Mouse (Mus musculus): ENCODE measurements around the gene Scrn2. TPM values are rescaled to one million over a fixed set of nuclear protein-coding genes. Genes with fewer than 3 reads are reported as not detected.

The Scrn2 gene
- polyA plus RNA-seq, 1 experiment from 2014 or later = 19.4 TPM

- Histone ChIP-seq H3K36me3 (ENCODE audit: control insufficient read depth, insufficient read depth, low read length) (no peaks in the 10 kb centered on the region), H3K27me3 (ENCODE audit: control insufficient read depth, insufficient read depth, low read length) (no peaks in the 10 kb centered on the region), H3K27ac (ENCODE audit: low read depth, low read length) (peak within 1 kb of the TSS; percentile 70), H3K4me1 (replicated peaks; ENCODE audit: control insufficient read depth, insufficient read depth, low read length) (no peaks in the 10 kb centered on the region; the same call in 1 of the 2 replicates), H3K4me2 (replicated peaks; ENCODE audit: low read depth, low read length) (peak within 1 kb of the TSS; percentile 63), H3K9me3 (ENCODE audit: control insufficient read depth, low read length) (no peaks in the 10 kb centered on the region), H3K4me3 (ENCODE audit: low read depth, low read length) (peak within 1 kb of the TSS; percentile 83), H3K9ac (ENCODE audit: low read depth, low read length) (peak within 1 kb of the TSS; percentile 86)
- WGBS = 1% methylated on average over 48 of the region's 48 CpGs
- ATAC-seq (ENCODE audit: low FRiP score) (peak; percentile 91), DNase-seq (ENCODE audit: low spot score) (peak; percentile 99)
Observed at GRCm38 (mm10) chr11:97041022-97041899, 11.5 kb downstream of the Scrn2 start, which contains the start of the genes Lrrc46 and Mrpl10. Lrrc46 (minus strand) TSS chr11:97041407. Mrpl10 (plus strand) TSS chr11:97041560.

- H3K27me3 ChIP-seq (ENCODE audit: control insufficient read depth, insufficient read depth, low read length) = no peaks in the 10 kb centered on the region
- ATAC-seq (ENCODE audit: low FRiP score) = no peak
- no peaks in the 10 kb centered on the region for H3K36me3 ChIP-seq (ENCODE audit: control insufficient read depth, insufficient read depth, low read length)
- H3K4me1 ChIP-seq (replicated peaks; ENCODE audit: control insufficient read depth, insufficient read depth, low read length) = no peaks in the 10 kb centered on the region; the same call in 1 of the 2 replicates
- no peak overlapping the region for H3K4me2 ChIP-seq (replicated peaks; ENCODE audit: low read depth, low read length)
- H3K9me3 ChIP-seq (ENCODE audit: control insufficient read depth, low read length) = no peaks in the 10 kb centered on the region
- H3K4me3 ChIP-seq (ENCODE audit: low read depth, low read length) = no peak overlapping the region
- 95% methylated on average over 8 of the region's 8 CpGs for WGBS
- H3K9ac ChIP-seq (ENCODE audit: low read depth, low read length) = no peak overlapping the region
- no peak overlapping the region for H3K27ac ChIP-seq (ENCODE audit: low read depth, low read length)
- DNase-seq (ENCODE audit: low spot score) = no peak
Observed at GRCm38 (mm10) chr11:97044902-97045301, 15.2 kb downstream of the Scrn2 start.

- H3K27ac ChIP-seq (ENCODE audit: low read depth, low read length) = no peak overlapping the region
- H3K4me1 ChIP-seq (replicated peaks; ENCODE audit: control insufficient read depth, insufficient read depth, low read length) = no peaks in the 10 kb centered on the region; the same call in 1 of the 2 replicates
- no peak overlapping the region for H3K4me2 ChIP-seq (replicated peaks; ENCODE audit: low read depth, low read length)
- H3K4me3 ChIP-seq (ENCODE audit: low read depth, low read length) = no peak overlapping the region
- 80% methylated on average over 7 of the region's 7 CpGs for WGBS
- DNase-seq (ENCODE audit: low spot score) = no peak
- H3K27me3 ChIP-seq (ENCODE audit: control insufficient read depth, insufficient read depth, low read length) = no peaks in the 10 kb centered on the region
- ATAC-seq (ENCODE audit: low FRiP score) = no peak
- H3K9me3 ChIP-seq (ENCODE audit: control insufficient read depth, low read length) = no peaks in the 10 kb centered on the region
- no peak overlapping the region for H3K9ac ChIP-seq (ENCODE audit: low read depth, low read length)
- H3K36me3 ChIP-seq (ENCODE audit: control insufficient read depth, insufficient read depth, low read length) = no peaks in the 10 kb centered on the region
Observed at GRCm38 (mm10) chr11:97045861-97046260, 16.1 kb downstream of the Scrn2 start.

- H3K4me2 ChIP-seq (replicated peaks; ENCODE audit: low read depth, low read length) = no peak overlapping the region
- no peak overlapping the region for H3K4me3 ChIP-seq (ENCODE audit: low read depth, low read length)
- H3K27me3 ChIP-seq (ENCODE audit: control insufficient read depth, insufficient read depth, low read length) = no peaks in the 10 kb centered on the region
- H3K9me3 ChIP-seq (ENCODE audit: control insufficient read depth, low read length) = no peaks in the 10 kb centered on the region
- H3K4me1 ChIP-seq (replicated peaks; ENCODE audit: control insufficient read depth, insufficient read depth, low read length) = peaks cover 6% of the 10 kb centered on the region
- ATAC-seq (ENCODE audit: low FRiP score) = no peak
- no peak overlapping the region for H3K9ac ChIP-seq (ENCODE audit: low read depth, low read length)
- no peak overlapping the region for H3K27ac ChIP-seq (ENCODE audit: low read depth, low read length)
- H3K36me3 ChIP-seq (ENCODE audit: control insufficient read depth, insufficient read depth, low read length) = no peaks in the 10 kb centered on the region
- no peak for DNase-seq (ENCODE audit: low spot score)
- WGBS = 86% methylated on average over 8 of the region's 8 CpGs
Observed at GRCm38 (mm10) chr11:97048090-97048650, 18.4 kb downstream of the Scrn2 start.

GRCm38 (mm10) chr11:97049492-97050085, 19.9 kb downstream of the Scrn2 start:
- Histone ChIP-seq H3K9me3 (ENCODE audit: control insufficient read depth, low read length) (no peaks in the 10 kb centered on the region), H3K4me1 (replicated peaks; ENCODE audit: control insufficient read depth, insufficient read depth, low read length) (peaks cover 6% of the 10 kb centered on the region), H3K4me2 (replicated peaks; ENCODE audit: low read depth, low read length) (no peak overlapping the region), H3K27me3 (ENCODE audit: control insufficient read depth, insufficient read depth, low read length) (no peaks in the 10 kb centered on the region), H3K4me3 (ENCODE audit: low read depth, low read length) (no peak overlapping the region), H3K27ac (ENCODE audit: low read depth, low read length) (no peak overlapping the region), H3K36me3 (ENCODE audit: control insufficient read depth, insufficient read depth, low read length) (no peaks in the 10 kb centered on the region), H3K9ac (ENCODE audit: low read depth, low read length) (no peak overlapping the region)
- no peak for ATAC-seq (ENCODE audit: low FRiP score)
- DNase-seq (ENCODE audit: low spot score) = no peak
- 87% methylated on average over 6 of the region's 6 CpGs for WGBS

- 9% methylated on average over 18 of the region's 18 CpGs for whole genome bisulfite sequencing
- no peaks in the 10 kb centered on the region for H3K27me3 ChIP-seq (ENCODE audit: control insufficient read depth, insufficient read depth, low read length)
- H3K27ac ChIP-seq (ENCODE audit: low read depth, low read length) = no peak within 1 kb of the TSS
- peak within 1 kb of the TSS; percentile 60 for H3K9ac ChIP-seq (ENCODE audit: low read depth, low read length)
- DNase-seq (ENCODE audit: low spot score) (peak; percentile 72), ATAC-seq (ENCODE audit: low FRiP score) (peak; percentile 76)
- no peaks in the 10 kb centered on the region for H3K36me3 ChIP-seq (ENCODE audit: control insufficient read depth, insufficient read depth, low read length)
- H3K4me1 ChIP-seq (replicated peaks; ENCODE audit: control insufficient read depth, insufficient read depth, low read length) = peaks cover 6% of the 10 kb centered on the region
- H3K4me3 ChIP-seq (ENCODE audit: low read depth, low read length) = peak within 1 kb of the TSS; percentile 52
- H3K9me3 ChIP-seq (ENCODE audit: control insufficient read depth, low read length) = no peaks in the 10 kb centered on the region
- peak within 1 kb of the TSS; percentile 65 for H3K4me2 ChIP-seq (replicated peaks; ENCODE audit: low read depth, low read length)
Observed at GRCm38 (mm10) chr11:97050216-97050943, 20.6 kb downstream of the Scrn2 start, which contains the start of gene Osbpl7. Osbpl7 (plus strand) TSS chr11:97050628.

GRCm38 (mm10) chr11:97050944-97051586, 21.3 kb downstream of the Scrn2 start:
- DNase-seq (ENCODE audit: low spot score) (peak; percentile 16), ATAC-seq (ENCODE audit: low FRiP score) (0 out of 2 replicates have a peak, but pooled peaks have one; percentile 19)
- Histone ChIP-seq H3K9me3 (ENCODE audit: control insufficient read depth, low read length) (no peaks in the 10 kb centered on the region), H3K9ac (ENCODE audit: low read depth, low read length) (peak overlapping the region; percentile 60), H3K27me3 (ENCODE audit: control insufficient read depth, insufficient read depth, low read length) (no peaks in the 10 kb centered on the region), H3K4me1 (replicated peaks; ENCODE audit: control insufficient read depth, insufficient read depth, low read length) (peaks cover 6% of the 10 kb centered on the region), H3K36me3 (ENCODE audit: control insufficient read depth, insufficient read depth, low read length) (no peaks in the 10 kb centered on the region), H3K4me2 (replicated peaks; ENCODE audit: low read depth, low read length) (peak overlapping the region; percentile 65), H3K4me3 (ENCODE audit: low read depth, low read length) (peak overlapping the region; percentile 52), H3K27ac (ENCODE audit: low read depth, low read length) (no peak overlapping the region)
- WGBS = 29% methylated on average over 13 of the region's 13 CpGs

- no peaks in the 10 kb centered on the region for H3K27me3 ChIP-seq (ENCODE audit: control insufficient read depth, insufficient read depth, low read length)
- H3K4me1 ChIP-seq (replicated peaks; ENCODE audit: control insufficient read depth, insufficient read depth, low read length) = peaks cover 6% of the 10 kb centered on the region
- H3K9me3 ChIP-seq (ENCODE audit: control insufficient read depth, low read length) = no peaks in the 10 kb centered on the region
- 21% methylated on average over 11 of the region's 11 CpGs for WGBS
- no peak overlapping the region for H3K4me2 ChIP-seq (replicated peaks; ENCODE audit: low read depth, low read length)
- H3K9ac ChIP-seq (ENCODE audit: low read depth, low read length) = no peak overlapping the region
- H3K4me3 ChIP-seq (ENCODE audit: low read depth, low read length) = no peak overlapping the region
- no peaks in the 10 kb centered on the region for H3K36me3 ChIP-seq (ENCODE audit: control insufficient read depth, insufficient read depth, low read length)
- ATAC-seq (ENCODE audit: low FRiP score) = no peak
- H3K27ac ChIP-seq (ENCODE audit: low read depth, low read length) = no peak overlapping the region
- DNase-seq (ENCODE audit: low spot score) = no peak
Observed at GRCm38 (mm10) chr11:97052219-97052646, 22.5 kb downstream of the Scrn2 start.
